Mouse (Mus musculus) liver, adult 2 months (tissue): ENCODE data around the gene Olfr694.

Experiments used
- CTCF ChIP-seq: fragments of 200-500 bp; IDR thresholded peaks from 2 replicates; pipeline ENCODE4 v1.5.1; 2011; ENCODE audit warnings: low read depth, low read length, control low read depth
- POLR2A ChIP-seq: fragments of 200-500 bp; IDR thresholded peaks from 2 replicates; pipeline ENCODE4 v1.6.1; 2011; ENCODE audit warnings: low read length, control low read depth; ENCODE audit not compliant: insufficient read depth; ENCODE audit errors: extremely low read depth

GRCm38 (mm10) chr7:106696891-106697290, 5.3 kb upstream of the Olfr694 start:
- no peak for TF ChIP-seq CTCF
- TF ChIP-seq POLR2A = no peak
